Mouse (Mus musculus): ENCODE measurements around the gene Mst1r. TPM values are rescaled to one million over a fixed set of nuclear protein-coding genes. Genes with fewer than 3 reads are reported as not detected.
A peak's percentile ranks its signal among the peaks of the same experiment; 100 is the strongest.

The Mst1r gene
- polyA plus RNA-seq, 1 experiment, result 8.5 TPM

- TF ChIP-seq POLR2A (IDR thresholded peaks at IDR 0.05; ENCODE audit: control insufficient read depth, extremely low read depth, insufficient read depth, low read length, poor library complexity), result no peak
- TF ChIP-seq CTCF (IDR thresholded peaks at IDR 0.05; ENCODE audit: borderline replicate concordance, control insufficient read depth, extremely low read depth, insufficient read depth, low read length, poor library complexity), result no peak
- H3K27ac ChIP-seq (ENCODE audit: control insufficient read depth, insufficient read depth, low read length), result no peak overlapping the region
- H3K27me3 ChIP-seq (ENCODE audit: control insufficient read depth, insufficient read depth, low read length), result no peaks in the 10 kb centered on the region
- 86% methylated on average over 13 of the region's 13 CpGs for WGBS
- no peak for DNase-seq
- no peaks in the 10 kb centered on the region for H3K36me3 ChIP-seq (ENCODE audit: control insufficient read depth, insufficient read depth, low read length)
- peaks cover 8% of the 10 kb centered on the region; the same call in 1 of the 2 replicates for H3K4me1 ChIP-seq (replicated peaks; ENCODE audit: control insufficient read depth, insufficient read depth, low read length)
- H3K4me3 ChIP-seq (ENCODE audit: control insufficient read depth, insufficient read depth, low read length), result no peak overlapping the region
Observed at GRCm38 (mm10) chr9:107949184-107949921, 42.7 kb downstream of the Mst1r start.

- Histone ChIP-seq H3K36me3 (ENCODE audit: control insufficient read depth, insufficient read depth, low read length) (no peaks in the 10 kb centered on the region), H3K4me3 (ENCODE audit: control insufficient read depth, insufficient read depth, low read length) (peak within 1 kb of the TSS; percentile 65), H3K27ac (ENCODE audit: control insufficient read depth, insufficient read depth, low read length) (no peak within 1 kb of the TSS), H3K27me3 (ENCODE audit: control insufficient read depth, insufficient read depth, low read length) (no peaks in the 10 kb centered on the region), H3K4me1 (replicated peaks; ENCODE audit: control insufficient read depth, insufficient read depth, low read length) (peaks cover 8% of the 10 kb centered on the region; the same call in 1 of the 2 replicates)
- no peak for TF ChIP-seq POLR2A (IDR thresholded peaks at IDR 0.05; ENCODE audit: control insufficient read depth, extremely low read depth, insufficient read depth, low read length, poor library complexity)
- TF ChIP-seq CTCF (IDR thresholded peaks at IDR 0.05; ENCODE audit: borderline replicate concordance, control insufficient read depth, extremely low read depth, insufficient read depth, low read length, poor library complexity), result no peak
- whole genome bisulfite sequencing, result 86% methylated on average over 10 of the region's 10 CpGs
- DNase-seq, result no peak
Observed at GRCm38 (mm10) chr9:107949922-107950235, 43.2 kb downstream of the Mst1r start, which contains the start of gene Traip. Gene Traip (plus strand): TSS chr9:107950136.

DNA sequence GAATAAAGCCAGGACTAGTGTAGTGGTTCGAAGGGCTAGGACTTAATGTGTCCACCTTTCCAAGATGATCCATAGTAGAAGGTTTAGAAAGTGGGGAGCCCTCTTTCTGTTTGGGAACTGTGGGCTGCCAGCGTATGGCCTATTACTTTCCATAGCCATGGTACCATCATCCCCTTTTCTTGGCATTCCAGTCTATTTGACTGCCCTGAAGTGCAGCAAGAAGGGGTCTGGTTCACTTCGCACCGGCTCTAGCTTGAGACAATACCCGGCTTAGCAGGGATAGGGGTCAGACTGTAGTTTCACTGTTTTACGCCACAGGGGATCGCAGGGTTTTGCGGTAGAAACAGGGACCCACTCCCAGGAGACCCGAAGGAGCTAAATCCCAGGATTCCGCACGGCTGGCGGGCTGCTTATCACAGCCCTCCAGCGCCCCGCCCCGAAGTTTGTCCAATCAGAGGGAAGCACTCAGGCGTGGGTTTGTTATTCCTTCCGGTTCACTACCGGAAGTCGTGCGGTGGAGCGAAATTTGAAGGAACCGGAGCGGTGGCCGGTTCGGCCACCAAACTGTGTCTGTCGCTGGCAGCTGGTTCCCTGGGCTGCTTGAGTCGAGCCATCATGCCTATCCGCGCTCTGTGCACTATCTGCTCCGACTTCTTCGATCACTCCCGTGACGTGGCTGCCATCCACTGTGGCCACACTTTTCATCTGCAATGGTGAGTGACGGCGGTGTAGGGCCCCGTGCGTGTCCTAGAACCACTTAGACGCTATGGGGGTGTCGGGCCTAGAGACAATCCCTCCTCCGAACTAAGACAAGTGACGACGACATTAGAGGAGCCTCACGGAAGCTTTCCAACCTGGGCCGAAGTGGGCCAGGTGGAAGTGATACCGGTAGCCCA lies 44.0 kb downstream of the Mst1r start:
- H3K4me3 ChIP-seq (ENCODE audit: control insufficient read depth, insufficient read depth, low read length), result peak overlapping the region; percentile 65
- H3K27ac ChIP-seq (ENCODE audit: control insufficient read depth, insufficient read depth, low read length), result no peak overlapping the region
- TF ChIP-seq POLR2A (IDR thresholded peaks at IDR 0.05; ENCODE audit: control insufficient read depth, extremely low read depth, insufficient read depth, low read length, poor library complexity), result 0 out of 2 replicates have a peak, but pooled peaks have one; percentile 46
- TF ChIP-seq CTCF (IDR thresholded peaks at IDR 0.05; ENCODE audit: borderline replicate concordance, control insufficient read depth, extremely low read depth, insufficient read depth, low read length, poor library complexity), result no peak
- peaks cover 8% of the 10 kb centered on the region; the same call in 1 of the 2 replicates for H3K4me1 ChIP-seq (replicated peaks; ENCODE audit: control insufficient read depth, insufficient read depth, low read length)
- no peaks in the 10 kb centered on the region for H3K36me3 ChIP-seq (ENCODE audit: control insufficient read depth, insufficient read depth, low read length)
- DNase-seq, result peak; percentile 90
- no peaks in the 10 kb centered on the region for H3K27me3 ChIP-seq (ENCODE audit: control insufficient read depth, insufficient read depth, low read length)
- WGBS, result 17% methylated on average over 45 of the region's 45 CpGs

DNA sequence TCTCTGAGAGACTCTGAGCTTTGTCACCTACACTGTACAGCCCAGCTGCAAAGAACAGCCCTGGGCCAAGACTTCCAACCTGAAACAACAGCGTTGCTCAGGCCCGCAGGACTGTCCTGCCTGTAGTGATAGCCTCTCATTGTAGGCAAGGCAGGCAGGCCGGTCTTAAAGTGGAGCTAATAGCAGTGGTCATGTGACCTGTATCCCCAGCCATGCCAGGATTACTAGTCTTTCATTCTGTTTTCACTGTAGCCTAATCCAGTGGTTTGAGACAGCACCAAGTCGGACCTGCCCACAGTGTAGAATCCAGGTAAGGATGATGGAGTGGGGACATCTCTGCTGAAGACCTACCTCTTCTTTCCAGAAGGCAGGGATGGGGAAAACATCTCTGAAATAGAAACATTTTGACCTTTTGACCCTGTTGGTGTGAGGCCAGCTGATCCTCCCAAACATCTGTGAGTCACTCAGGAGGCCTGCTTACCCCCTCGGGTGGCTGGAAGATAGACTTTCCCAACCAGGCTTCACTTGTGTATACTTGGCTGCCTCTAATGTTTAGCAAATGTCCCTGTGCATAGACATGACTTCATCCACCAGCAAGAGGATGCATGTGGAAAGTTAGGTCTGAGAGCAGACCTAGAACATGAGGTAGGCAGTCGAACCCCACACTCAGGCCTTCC lies 49.1 kb downstream of the Mst1r start:
- no peak overlapping the region for H3K4me3 ChIP-seq (ENCODE audit: control insufficient read depth, insufficient read depth, low read length)
- TF ChIP-seq CTCF (IDR thresholded peaks at IDR 0.05; ENCODE audit: borderline replicate concordance, control insufficient read depth, extremely low read depth, insufficient read depth, low read length, poor library complexity), result no peak
- no peak for TF ChIP-seq POLR2A (IDR thresholded peaks at IDR 0.05; ENCODE audit: control insufficient read depth, extremely low read depth, insufficient read depth, low read length, poor library complexity)
- 96% methylated on average over 6 of the region's 6 CpGs for WGBS
- no peak overlapping the region for H3K27ac ChIP-seq (ENCODE audit: control insufficient read depth, insufficient read depth, low read length)
- H3K4me1 ChIP-seq (replicated peaks; ENCODE audit: control insufficient read depth, insufficient read depth, low read length), result peaks cover 8% of the 10 kb centered on the region; the same call in 1 of the 2 replicates
- no peak for DNase-seq
- H3K27me3 ChIP-seq (ENCODE audit: control insufficient read depth, insufficient read depth, low read length), result no peaks in the 10 kb centered on the region
- H3K36me3 ChIP-seq (ENCODE audit: control insufficient read depth, insufficient read depth, low read length), result peaks cover 9% of the 10 kb centered on the region; the same call in 1 of the 2 replicates

DNA sequence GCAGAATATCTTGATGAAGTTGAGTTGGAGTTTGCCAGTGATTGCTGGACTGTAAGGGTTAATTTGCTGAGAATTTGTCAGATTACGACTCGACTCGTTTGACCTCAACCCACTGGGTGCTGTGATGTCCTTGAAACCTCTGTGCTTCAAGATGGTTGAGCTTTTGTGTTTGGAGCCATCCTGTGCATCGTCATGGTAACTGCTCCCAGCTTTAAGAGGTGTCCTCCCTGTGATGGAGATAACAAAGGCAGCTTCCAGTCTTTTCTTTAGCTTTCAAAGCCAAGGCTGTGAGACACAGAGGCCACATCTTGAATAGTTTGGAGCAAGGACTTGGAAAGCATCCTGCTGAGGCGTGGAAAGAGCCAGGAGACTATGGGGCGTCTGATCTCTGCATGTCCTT lies 50.5 kb downstream of the Mst1r start:
- Histone ChIP-seq H3K27ac (ENCODE audit: control insufficient read depth, insufficient read depth, low read length) (no peak overlapping the region), H3K36me3 (ENCODE audit: control insufficient read depth, insufficient read depth, low read length) (peaks cover 9% of the 10 kb centered on the region; the same call in 1 of the 2 replicates), H3K4me3 (ENCODE audit: control insufficient read depth, insufficient read depth, low read length) (no peak overlapping the region), H3K27me3 (ENCODE audit: control insufficient read depth, insufficient read depth, low read length) (no peaks in the 10 kb centered on the region), H3K4me1 (replicated peaks; ENCODE audit: control insufficient read depth, insufficient read depth, low read length) (no peaks in the 10 kb centered on the region)
- DNase-seq, result no peak
- no peak for TF ChIP-seq CTCF (IDR thresholded peaks at IDR 0.05; ENCODE audit: borderline replicate concordance, control insufficient read depth, extremely low read depth, insufficient read depth, low read length, poor library complexity)
- TF ChIP-seq POLR2A (IDR thresholded peaks at IDR 0.05; ENCODE audit: control insufficient read depth, extremely low read depth, insufficient read depth, low read length, poor library complexity), result no peak
- 87% methylated on average over 6 of the region's 6 CpGs for WGBS

DNA sequence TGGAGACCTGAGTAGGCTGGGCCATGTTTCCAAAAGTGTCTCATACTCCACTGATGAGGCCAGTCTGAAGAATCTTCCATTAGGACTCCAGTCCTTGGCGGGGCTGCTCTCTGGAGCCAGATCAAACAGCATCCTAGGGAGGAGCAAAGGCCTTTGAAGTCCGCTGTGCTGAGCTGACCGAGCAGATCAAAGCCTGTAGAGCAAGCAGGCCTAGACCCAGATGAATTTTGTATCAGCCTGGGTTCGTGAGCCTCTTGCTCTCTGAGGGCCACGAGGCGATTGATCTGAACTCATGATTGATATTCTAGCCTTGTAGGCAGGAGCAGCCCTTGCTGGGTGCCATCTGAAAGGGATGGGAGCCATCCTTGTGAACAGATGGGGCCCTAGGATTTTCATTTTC lies 53.2 kb downstream of the Mst1r start:
- no peaks in the 10 kb centered on the region for H3K4me1 ChIP-seq (replicated peaks; ENCODE audit: control insufficient read depth, insufficient read depth, low read length)
- H3K27me3 ChIP-seq (ENCODE audit: control insufficient read depth, insufficient read depth, low read length), result no peaks in the 10 kb centered on the region
- no peak overlapping the region for H3K27ac ChIP-seq (ENCODE audit: control insufficient read depth, insufficient read depth, low read length)
- H3K36me3 ChIP-seq (ENCODE audit: control insufficient read depth, insufficient read depth, low read length), result peaks cover 9% of the 10 kb centered on the region; the same call in 1 of the 2 replicates
- TF ChIP-seq CTCF (IDR thresholded peaks at IDR 0.05; ENCODE audit: borderline replicate concordance, control insufficient read depth, extremely low read depth, insufficient read depth, low read length, poor library complexity), result no peak
- TF ChIP-seq POLR2A (IDR thresholded peaks at IDR 0.05; ENCODE audit: control insufficient read depth, extremely low read depth, insufficient read depth, low read length, poor library complexity), result no peak
- DNase-seq, result no peak
- WGBS, result 94% methylated on average over 6 of the region's 6 CpGs
- H3K4me3 ChIP-seq (ENCODE audit: control insufficient read depth, insufficient read depth, low read length), result no peak overlapping the region
